Mouse (Mus musculus) retina, embryonic 14.5 days (tissue): ENCODE measurements around the gene Sox6.
"Not testable (repeated sequence)": the region's sequence is repeated elsewhere in the genome, so short reads cannot be mapped to it uniquely, and the experiment has no call there.

Experiments used
- DNase-seq: peaks from one replicate; pipeline ENCODE4 v3.0.0-alpha.2; 2015; ENCODE audit warnings: low spot score

Gene Sox6

GRCm38 (mm10) chr7:115645971-115646447 lies 392.6 kb downstream of the Sox6 start:
- DNase-seq: no peak

- DNase-seq: peak; percentile 43
These were observed 393.2 kb downstream of the Sox6 start for GRCm38 (mm10) chr7:115645272-115645970.

GRCm38 (mm10) chr7:115630691-115631090 lies 407.9 kb downstream of the Sox6 start:
- DNase-seq: no peak

GRCm38 (mm10) chr7:115630287-115630686 lies 408.3 kb downstream of the Sox6 start:
- DNase-seq: no peak

- DNase-seq: no peak
These were observed 409.8 kb downstream of the Sox6 start for GRCm38 (mm10) chr7:115628766-115629165.

GRCm38 (mm10) chr7:115625956-115626355 lies 412.6 kb downstream of the Sox6 start:
- no peak for DNase-seq

GRCm38 (mm10) chr7:115624907-115625552 lies 413.6 kb downstream of the Sox6 start:
- DNase-seq: no peak

- DNase-seq: no peak
These were observed 414.1 kb downstream of the Sox6 start for GRCm38 (mm10) chr7:115624451-115624850.

- DNase-seq: peak; percentile 13
These were observed 422.8 kb downstream of the Sox6 start for GRCm38 (mm10) chr7:115615697-115616237.

GRCm38 (mm10) chr7:115607485-115607884 lies 431.1 kb downstream of the Sox6 start:
- no peak for DNase-seq

GRCm38 (mm10) chr7:115606125-115606524 lies 432.5 kb downstream of the Sox6 start:
- not testable (repeated sequence) for DNase-seq

GRCm38 (mm10) chr7:115604883-115605282 lies 433.7 kb downstream of the Sox6 start:
- DNase-seq: peak; percentile 22

GRCm38 (mm10) chr7:115597376-115597775 lies 441.2 kb downstream of the Sox6 start:
- DNase-seq: peak; percentile 46

- no peak for DNase-seq
These were observed 458.1 kb downstream of the Sox6 start for GRCm38 (mm10) chr7:115580461-115580860.

- DNase-seq: no peak
These were observed 458.8 kb downstream of the Sox6 start for GRCm38 (mm10) chr7:115579826-115580225.

GRCm38 (mm10) chr7:115576387-115576786 lies 462.2 kb downstream of the Sox6 start:
- no peak for DNase-seq

- DNase-seq: no peak
These were observed 463.8 kb downstream of the Sox6 start for GRCm38 (mm10) chr7:115574834-115575233.

- peak; percentile 89 for DNase-seq
These were observed 469.8 kb downstream of the Sox6 start for GRCm38 (mm10) chr7:115568821-115569240.

GRCm38 (mm10) chr7:115568301-115568700 lies 470.3 kb downstream of the Sox6 start:
- DNase-seq: peak; percentile 68

GRCm38 (mm10) chr7:115566818-115567217 lies 471.8 kb downstream of the Sox6 start:
- no peak for DNase-seq

GRCm38 (mm10) chr7:115565060-115565426 lies 473.6 kb downstream of the Sox6 start:
- DNase-seq: no peak

GRCm38 (mm10) chr7:115564359-115565059 lies 474.1 kb downstream of the Sox6 start:
- DNase-seq: no peak

GRCm38 (mm10) chr7:115556677-115557076 lies 481.9 kb downstream of the Sox6 start:
- no peak for DNase-seq
